Mouse (Mus musculus) MEL (cell line): Measurements from ENCODE around the gene Kansl1.

ENCODE experiments used
- CTCF ChIP-seq, 3 experiments: IDR thresholded peaks in 2 of 3; conservative IDR thresholded peaks in 1 of 3; 2 replicates each; pipeline ENCODE4 v1.5.1; 2011 to 2012; ENCODE audit warnings: low read length in 3 of 3, low read depth in 2 of 3, mild to moderate bottlenecking in 2 of 3, improper control_type of control experiment in 1 of 3, inconsistent platforms in 1 of 3, mixed read lengths in 1 of 3, moderate library complexity in 1 of 3; ENCODE audit not compliant: control insufficient read depth in 1 of 3, insufficient read depth in 1 of 3, poor library complexity in 1 of 3, severe bottlenecking in 1 of 3
- E2F4 ChIP-seq: IDR thresholded peaks from 2 replicates; pipeline ENCODE4 v1.6.1; 2011; ENCODE audit warnings: low read depth, low read length, improper control_type of control experiment, borderline replicate concordance
- ELF1 ChIP-seq: IDR thresholded peaks from 2 replicates; pipeline ENCODE4 v1.6.1; 2014; ENCODE audit warnings: low read depth, mild to moderate bottlenecking, inconsistent platforms, low read length, improper control_type of control experiment, moderate library complexity
- EP300 ChIP-seq, 2 experiments: IDR thresholded peaks; 2 replicates each; pipeline ENCODE4 v1.6.1; 2011; ENCODE audit warnings: improper control_type of control experiment in 2 of 2, low read length in 2 of 2, low read depth in 1 of 2, mild to moderate bottlenecking in 1 of 2
- HCFC1 ChIP-seq: IDR thresholded peaks from 2 replicates; pipeline ENCODE4 v1.6.1; 2012; ENCODE audit warnings: low read depth, mild to moderate bottlenecking, inconsistent platforms, low read length, improper control_type of control experiment, moderate library complexity
- JUND ChIP-seq: IDR thresholded peaks from 2 replicates; pipeline ENCODE4 v1.6.1; 2011; ENCODE audit warnings: low read depth, mild to moderate bottlenecking, improper control_type of control experiment, low read length
- MAFK ChIP-seq: IDR thresholded peaks from 2 replicates; pipeline ENCODE4 v1.6.1; 2011; ENCODE audit warnings: low read depth, mild to moderate bottlenecking, low read length, improper control_type of control experiment, borderline replicate concordance
- MXI1 ChIP-seq: IDR thresholded peaks from 2 replicates; pipeline ENCODE4 v1.6.1; 2011; ENCODE audit warnings: mild to moderate bottlenecking, low read depth, low read length, improper control_type of control experiment
- NRF1 ChIP-seq: IDR thresholded peaks from 2 replicates; pipeline ENCODE4 v1.6.1; 2014; ENCODE audit warnings: low read depth, mild to moderate bottlenecking, inconsistent platforms, low read length, improper control_type of control experiment, moderate library complexity; ENCODE audit not compliant: poor library complexity, insufficient read depth, severe bottlenecking
- POLR2A ChIP-seq, 2 experiments: IDR thresholded peaks; 2 replicates each; pipeline ENCODE4 v1.6.1; 2011 to 2012; ENCODE audit warnings: low read length in 2 of 2, mild to moderate bottlenecking in 2 of 2, control low read depth in 1 of 2, improper control_type of control experiment in 1 of 2, low read depth in 1 of 2, moderate library complexity in 1 of 2; ENCODE audit not compliant: control insufficient read depth in 1 of 2, insufficient read depth in 1 of 2, poor library complexity in 1 of 2
- RCOR1 ChIP-seq: IDR thresholded peaks from 2 replicates; pipeline ENCODE4 v1.6.1; 2012; ENCODE audit warnings: low read depth, mild to moderate bottlenecking, inconsistent platforms, low read length, improper control_type of control experiment
- SMC3 ChIP-seq: IDR thresholded peaks from 2 replicates; pipeline ENCODE4 v1.6.1; 2011; ENCODE audit warnings: low read depth, low read length, improper control_type of control experiment
- USF1 ChIP-seq: IDR thresholded peaks from 2 replicates; pipeline ENCODE4 v1.6.1; 2014; ENCODE audit warnings: low read depth, mild to moderate bottlenecking, inconsistent platforms, low read length, improper control_type of control experiment, moderate library complexity
- ZC3H11A ChIP-seq: IDR thresholded peaks from 2 replicates; pipeline ENCODE4 v1.6.1; 2012; ENCODE audit warnings: low read depth, mild to moderate bottlenecking, inconsistent platforms, low read length, improper control_type of control experiment

DNA sequence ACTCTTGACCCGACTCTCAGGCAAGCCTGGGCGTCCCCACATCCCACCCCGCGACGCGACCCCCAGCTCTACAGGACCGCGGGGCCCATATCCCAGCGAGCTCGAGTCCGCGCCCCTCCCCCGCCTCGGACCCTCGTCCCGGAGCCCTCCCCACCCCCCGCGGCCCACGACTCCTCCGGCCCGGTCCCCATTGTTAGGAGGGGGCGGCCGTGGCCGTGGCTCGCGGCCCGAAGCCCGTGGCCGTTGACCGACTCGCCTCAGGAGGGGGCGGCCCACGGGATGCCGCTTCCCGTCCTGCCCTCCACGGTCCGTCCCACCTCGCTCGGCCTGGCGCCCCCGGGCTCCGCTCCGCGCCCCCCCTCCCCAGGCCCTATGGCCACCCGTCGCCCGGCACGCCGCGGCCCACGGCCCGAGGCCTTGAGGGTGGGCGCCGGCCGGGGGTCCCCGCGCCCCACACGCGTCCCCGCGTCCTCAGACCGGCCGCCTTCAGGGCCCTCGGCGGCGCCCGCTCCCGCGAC, at the start of gene Kansl1:
- TF ChIP-seq MXI1 = no peak
- no peak for TF ChIP-seq CTCF (IDR thresholded peaks at IDR 0.05 in 2 of 3, conservative IDR thresholded peaks at IDR 0.05 in 1 of 3; ENCODE audit: control insufficient read depth in 1 of 3, insufficient read depth in 1 of 3, low read depth in 2 of 3, low read length in 3 of 3, poor library complexity in 1 of 3, severe bottlenecking in 1 of 3)
- no peak for TF ChIP-seq POLR2A (IDR thresholded peaks at IDR 0.05; ENCODE audit: control insufficient read depth in 1 of 2, insufficient read depth in 1 of 2, low read depth in 1 of 2, low read length in 2 of 2, poor library complexity in 1 of 2)
- no peak for TF ChIP-seq HCFC1
- no peak for TF ChIP-seq ZC3H11A
- TF ChIP-seq ELF1 = no peak
- TF ChIP-seq RCOR1 = no peak
- TF ChIP-seq EP300 (IDR thresholded peaks at IDR 0.05; ENCODE audit: low read depth in 1 of 2, low read length in 2 of 2) = no peak
- no peak for TF ChIP-seq USF1
- no peak for TF ChIP-seq MAFK
- TF ChIP-seq JUND = no peak
- no peak for TF ChIP-seq E2F4
- TF ChIP-seq NRF1 = no peak
- TF ChIP-seq SMC3 = no peak
